Mouse (Mus musculus) Patski (cell line): ENCODE results near the gene Numa1. TPM values are rescaled to one million over a fixed set of nuclear protein-coding genes. Genes with fewer than 3 reads are reported as not detected.

Source experiments
- ATAC-seq: fragments of 100-300 bp; one replicate; pipeline ENCODE4 v1.8.0; 2021
- CTCF ChIA-PET: fragments of 350-600 bp; sonication (Branson Sonifier 250); formaldehyde crosslinking; loops from one replicate; lab custom pipeline; 2022; ENCODE audit warnings: inconsistent platforms; lab: Charles Lee
- POLR2A ChIA-PET: fragments of 350-600 bp; sonication (Branson Sonifier 250); formaldehyde crosslinking; loops from one replicate; lab custom pipeline; 2022; ENCODE audit warnings: antibody characterized with exemption, inconsistent platforms; lab: Charles Lee
- DNase-seq: peaks from one replicate; pipeline ENCODE4 v3.0.0-alpha.2; 2011; ENCODE audit warnings: low read depth, low spot score
- H3K27me3 ChIP-seq: fragments of 371-371 bp; one replicate; pipeline ENCODE4 v1.5.1; 2021
- CTCF ChIP-seq: fragments of 100-300 bp; IDR thresholded peaks from one replicate; pipeline ENCODE4 v1.5.1; 2021
- in situ Hi-C: fragments of 300-500 bp; cut with MboI; formaldehyde crosslinking; loops from 3 replicates; pipeline ENCODE4 v1.11.1; 2018; ENCODE audit warnings: low pct_unique_long_range_greater_than_20kb, mixed read lengths
- polyA plus RNA-seq: library from polyadenylated mRNA; unstranded; gene quantifications from one replicate; pipeline ENCODE4 v1.2.3, GENCODE M21; 2021

Numa1 gene
- polyA plus RNA-seq, 1 experiment from 2014 or later, result 156 TPM

DNA sequence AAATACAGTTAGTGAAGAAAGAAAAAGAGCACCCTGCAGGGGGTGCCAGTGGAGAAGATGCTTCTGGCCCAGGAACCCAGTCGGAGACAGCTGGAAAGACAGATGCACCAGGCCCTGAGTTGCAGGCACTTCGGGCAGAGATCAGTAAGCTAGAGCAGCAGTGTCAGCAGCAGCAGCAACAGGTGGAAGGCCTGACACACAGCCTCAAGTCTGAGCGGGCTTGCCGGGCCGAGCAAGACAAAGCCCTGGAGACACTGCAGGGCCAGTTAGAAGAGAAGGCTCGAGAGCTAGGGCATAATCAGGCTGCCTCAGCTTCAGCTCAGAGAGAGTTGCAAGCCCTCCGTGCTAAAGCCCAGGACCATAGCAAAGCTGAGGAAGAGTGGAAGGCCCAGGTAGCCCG is 66.4 kb downstream of the Numa1 start:
- ATAC-seq, result no peak
- TF ChIP-seq CTCF, result no peak
- DNase-seq, result no peak
- H3K27me3 ChIP-seq, result no peaks in the 10 kb centered on the region
- in situ Hi-C loops, result no loop called here
- CTCF ChIA-PET, result interaction anchor here (1.1 to 3.7 kb wide), 5 partner anchors 10 to 82 kb away, joined by 3 to 40 read pairs (median 6); no protein-coding TSS in a partner anchor
- POLR2A ChIA-PET, result interaction anchor here (1.1 kb wide), 2 partner anchors 9 to 14 kb away, joined by 3 read pairs; no protein-coding TSS in a partner anchor

- in situ Hi-C loops, result no loop called here
- H3K27me3 ChIP-seq, result no peaks in the 10 kb centered on the region
- DNase-seq (no peak), ATAC-seq (no peak)
- CTCF ChIA-PET, result interaction anchor here (1.1 to 3.7 kb wide), 3 partner anchors 10 to 83 kb away, joined by 3 to 40 read pairs (median 7); no protein-coding TSS in a partner anchor
- no peak for TF ChIP-seq CTCF
- POLR2A ChIA-PET, result interaction anchor here (1.1 kb wide), 1 partner anchor 8 kb away, joined by 3 read pairs; no protein-coding TSS in a partner anchor
These were observed 67.2 kb downstream of the Numa1 start for GRCm38 (mm10) chr7:102000921-102001630.

DNA sequence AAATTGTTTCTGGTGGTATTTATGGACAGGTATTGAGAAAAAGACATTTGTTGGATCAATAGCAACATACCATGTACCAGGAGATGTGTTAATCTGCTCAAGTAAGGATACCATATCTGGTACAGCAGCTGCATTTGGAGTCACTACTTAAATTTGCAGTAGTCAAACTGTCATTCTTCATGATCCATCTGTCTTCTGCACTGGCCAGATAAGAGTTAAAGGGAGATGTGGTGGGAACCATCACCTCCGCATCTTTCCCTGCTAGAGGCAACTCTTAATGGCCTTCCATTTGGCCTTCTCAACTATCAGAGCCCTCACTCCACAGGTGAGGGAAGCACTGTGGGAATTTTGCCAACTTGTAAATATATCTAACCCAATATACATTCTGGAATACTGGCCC is 72.6 kb downstream of the Numa1 start:
- in situ Hi-C loops, result no loop called here
- ChIA-PET CTCF (interaction anchor here (1.2 kb wide), 1 partner anchor 11 kb away, joined by 3 read pairs; no protein-coding TSS in a partner anchor), POLR2A (no interaction called here)
- no peak for DNase-seq
- no peaks in the 10 kb centered on the region for H3K27me3 ChIP-seq
- TF ChIP-seq CTCF, result no peak
- no peak for ATAC-seq

DNA sequence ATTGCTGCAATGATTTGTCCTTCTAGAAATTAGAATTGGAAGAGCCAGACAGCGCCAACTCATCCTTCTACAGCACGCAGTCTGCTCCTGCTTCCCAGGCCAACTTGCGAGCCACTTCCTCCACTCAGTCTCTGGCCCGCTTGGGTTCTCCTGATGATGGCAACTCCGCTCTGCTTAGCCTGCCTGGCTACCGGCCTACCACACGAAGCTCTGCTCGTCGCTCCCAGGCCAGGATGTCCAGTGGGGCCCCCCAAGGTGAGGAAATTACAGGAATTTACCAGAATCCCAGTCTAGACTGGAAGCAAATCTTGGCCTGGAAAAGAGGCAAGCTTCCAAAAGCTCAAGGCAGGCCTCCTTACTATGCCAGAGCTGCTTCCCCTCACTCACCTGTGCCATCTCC is 77.9 kb downstream of the Numa1 start:
- POLR2A ChIA-PET, result no interaction called here
- ATAC-seq, result no peak
- no peaks in the 10 kb centered on the region for H3K27me3 ChIP-seq
- in situ Hi-C loops, result no loop called here
- TF ChIP-seq CTCF, result no peak
- CTCF ChIA-PET, result interaction anchor here (6.9 kb wide), 1 partner anchor 12 kb away, joined by 40 read pairs; no protein-coding TSS in a partner anchor
- DNase-seq, result no peak

DNA sequence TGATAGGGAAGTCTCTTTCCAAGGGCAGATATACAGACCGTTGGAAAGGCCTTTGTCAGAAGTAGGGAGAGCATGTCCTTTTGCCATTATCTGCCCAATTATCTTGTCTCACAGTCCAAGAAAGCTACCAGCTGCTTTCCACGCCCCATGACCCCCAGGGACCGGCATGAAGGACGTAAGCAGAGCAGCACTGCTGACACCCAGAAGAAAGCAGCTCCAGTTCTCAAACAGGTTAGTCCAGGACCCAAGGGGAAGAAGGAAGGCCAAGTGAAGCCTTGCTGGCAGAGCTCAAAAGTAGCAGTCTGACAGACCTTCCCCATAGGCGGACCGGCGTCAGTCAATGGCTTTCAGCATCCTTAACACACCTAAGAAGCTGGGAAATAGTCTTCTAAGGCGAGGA is 79.5 kb downstream of the Numa1 start:
- H3K27me3 ChIP-seq, result no peaks in the 10 kb centered on the region
- DNase-seq (no peak), ATAC-seq (no peak)
- ChIA-PET POLR2A (interaction anchor here (0.8 kb wide), 1 partner anchor 19 kb away, joined by 3 read pairs; no protein-coding TSS in a partner anchor), CTCF (interaction anchor here (1.1 to 6.9 kb wide), 3 partner anchors 10 to 24 kb away, joined by 3 to 40 read pairs (median 4); no protein-coding TSS in a partner anchor)
- in situ Hi-C loops, result no loop called here
- no peak for TF ChIP-seq CTCF

DNA sequence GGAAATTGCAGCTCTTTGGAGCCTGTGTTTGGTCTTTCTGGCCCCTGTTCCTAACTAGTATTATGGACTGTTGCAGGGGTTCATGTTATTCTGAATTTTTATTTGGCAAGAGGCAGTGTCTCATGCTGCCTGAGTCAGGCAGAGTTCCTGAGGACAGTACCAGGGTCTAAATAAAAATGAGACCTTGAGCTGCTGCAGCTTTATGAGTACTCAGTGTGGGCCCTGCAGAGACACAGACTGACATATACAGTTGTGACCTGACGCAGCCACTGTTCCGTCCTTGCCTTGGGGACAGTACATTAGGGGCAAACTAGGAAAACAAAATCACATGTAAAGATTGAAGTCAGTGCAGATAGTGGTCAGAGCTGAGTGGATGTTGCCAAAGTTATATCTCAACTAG is 81.1 kb downstream of the Numa1 start:
- in situ Hi-C loops, result no loop called here
- H3K27me3 ChIP-seq, result no peaks in the 10 kb centered on the region
- ATAC-seq (no peak), DNase-seq (no peak)
- TF ChIP-seq CTCF, result no peak
- ChIA-PET POLR2A (interaction anchor here (1.0 kb wide), 1 partner anchor 11 kb away, joined by 3 read pairs; no protein-coding TSS in a partner anchor), CTCF (interaction anchor here (1.4 to 1.8 kb wide), 2 partner anchors 41 to 64 kb away, joined by 3 to 4 read pairs; no protein-coding TSS in a partner anchor)

- POLR2A ChIA-PET, result no interaction called here
These were observed 83.0 kb downstream of the Numa1 start for GRCm38 (mm10) chr7:102016936-102017335.

DNA sequence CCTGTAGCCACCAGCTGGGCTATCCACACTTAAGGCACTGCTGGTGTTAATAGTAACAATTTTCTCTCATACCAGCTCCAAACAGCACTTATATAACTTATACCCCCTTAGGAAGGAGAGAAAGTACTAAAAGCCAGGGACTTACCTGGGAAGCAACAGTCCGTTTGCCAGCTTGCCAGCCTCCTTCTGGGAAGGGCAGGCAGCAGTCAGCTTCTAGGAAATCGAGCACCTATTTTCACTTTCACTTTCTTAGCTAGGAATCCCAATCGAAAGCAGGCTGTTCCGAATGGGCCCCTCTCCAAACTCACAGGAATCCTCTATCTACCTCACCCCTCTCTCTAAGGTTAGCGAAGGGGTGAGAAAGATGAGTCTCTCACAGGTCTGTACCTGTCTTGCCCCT is 83.5 kb downstream of the Numa1 start:
- ATAC-seq, result no peak
- in situ Hi-C loops, result no loop called here
- no peak for TF ChIP-seq CTCF
- ChIA-PET CTCF (interaction anchor here (0.9 to 2.9 kb wide), 2 partner anchors 12 to 19 kb away, joined by 3 to 10 read pairs; no protein-coding TSS in a partner anchor), POLR2A (no interaction called here)
- H3K27me3 ChIP-seq, result no peaks in the 10 kb centered on the region
- DNase-seq, result no peak

More at GRCm38 (mm10) chr7:102016936-102017335, 83.0 kb downstream of the Numa1 start:
- CTCF ChIA-PET, result interaction anchor here (0.7 to 2.9 kb wide), 3 partner anchors 11 to 33 kb away, joined by 3 to 10 read pairs (median 3); no protein-coding TSS in a partner anchor
- no peak for TF ChIP-seq CTCF
- no peak for ATAC-seq
- no peak for DNase-seq
- no peaks in the 10 kb centered on the region for H3K27me3 ChIP-seq
- in situ Hi-C loops, result no loop called here

- TF ChIP-seq CTCF, result no peak
- POLR2A ChIA-PET, result no interaction called here
- no peak for DNase-seq
- in situ Hi-C loops, result no loop called here
- no peaks in the 10 kb centered on the region for H3K27me3 ChIP-seq
- CTCF ChIA-PET, result interaction anchor here (0.9 to 2.9 kb wide), 2 partner anchors 12 to 19 kb away, joined by 3 to 10 read pairs; no protein-coding TSS in a partner anchor
- no peak for ATAC-seq
These were observed 84.1 kb downstream of the Numa1 start for GRCm38 (mm10) chr7:102018034-102018433.

DNA sequence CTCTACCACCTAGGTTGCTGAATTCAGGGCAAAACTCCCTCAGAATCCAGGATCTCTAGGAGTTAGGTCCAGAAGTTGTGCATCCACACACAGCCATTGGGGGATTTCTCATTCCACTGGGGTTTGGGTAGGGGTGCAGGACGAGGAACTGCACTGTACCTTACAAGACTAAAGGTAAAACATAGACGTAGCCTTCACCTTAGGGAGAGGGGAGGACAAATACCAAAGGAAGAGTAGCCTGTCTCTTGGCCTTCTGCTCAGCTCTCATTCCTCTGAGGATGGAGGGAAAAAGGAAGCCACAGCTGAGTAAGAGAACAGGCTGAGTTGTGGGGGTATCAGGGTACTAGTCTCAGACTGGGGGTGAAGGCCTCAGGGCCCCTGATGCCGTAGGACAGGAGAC is 84.7 kb downstream of the Numa1 start, which contains the start of gene Il18bp:
TSS of gene Il18bp (minus strand) at position 101 of the 400 bp plus-strand sequence.
- no peaks in the 10 kb centered on the region for H3K27me3 ChIP-seq
- ChIA-PET CTCF (interaction anchor here (2.9 kb wide), 1 partner anchor 20 kb away, joined by 10 read pairs; no protein-coding TSS in a partner anchor), POLR2A (no interaction called here)
- no peak for TF ChIP-seq CTCF
- ATAC-seq, result no peak
- in situ Hi-C loops, result no loop called here
- DNase-seq, result no peak
